Mouse (Mus musculus): Measurements from ENCODE around the gene Rpl18a.

The Rpl18a gene

DNA sequence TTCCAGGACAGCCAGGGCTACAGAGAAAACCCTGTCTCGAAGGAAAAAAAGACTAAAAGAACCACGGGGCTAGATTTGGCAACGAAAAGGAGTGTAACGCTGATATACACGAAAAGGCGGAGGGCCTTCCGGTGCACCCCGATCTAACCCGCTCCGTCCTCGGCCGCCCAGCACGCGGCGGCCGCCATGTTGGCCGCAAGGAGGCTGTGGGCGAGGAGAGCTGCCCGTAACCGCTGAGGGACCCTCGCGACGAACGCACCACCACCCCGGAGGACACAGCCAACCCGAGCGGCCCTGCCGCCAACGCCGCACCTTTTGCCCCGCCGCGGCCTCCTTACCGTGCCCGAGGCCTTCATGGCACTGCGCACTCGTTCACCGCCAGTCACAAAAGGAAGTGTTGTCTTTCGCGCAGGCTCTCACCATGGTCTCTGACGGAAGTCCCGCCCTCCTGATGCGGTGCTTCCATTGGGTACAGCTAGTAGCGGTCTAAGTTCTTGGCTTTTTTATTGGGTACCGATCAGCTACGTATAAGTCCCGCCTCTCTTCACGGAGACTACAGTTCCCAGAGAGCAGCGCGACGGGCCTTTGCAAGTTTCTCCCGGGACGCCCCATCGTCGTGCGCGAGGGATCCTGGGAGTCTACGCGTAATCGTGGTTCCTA lies at the start of gene Rpl18a:
Gene Rpl18a, minus strand, starts transcription at position 392 of the 660 bp plus-strand sequence.
- peak; percentile 93 to 97 for DNase-seq

GRCm38 (mm10) chr8:70943187-70943586 lies 46.0 kb upstream of the Rpl18a start:
- no peak for DNase-seq

DNA sequence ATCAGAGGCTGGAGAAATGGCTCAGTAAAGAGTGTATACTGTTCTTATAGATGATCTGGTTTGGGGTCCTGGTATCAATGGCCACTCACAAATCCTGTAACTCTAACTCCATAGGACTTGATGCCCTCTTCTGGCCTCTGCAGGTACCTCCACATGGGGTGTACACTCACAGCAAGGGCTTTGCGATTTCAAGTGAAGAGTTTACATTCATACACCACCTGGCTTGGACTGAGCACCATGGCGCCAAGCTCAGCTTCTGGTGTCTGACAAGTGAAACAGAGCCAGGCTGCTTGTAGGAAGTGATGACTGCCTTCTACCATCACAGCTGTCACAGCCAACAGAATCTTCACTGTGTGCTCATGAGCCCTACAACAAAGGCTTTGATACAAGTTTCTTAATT lies 44.3 kb upstream of the Rpl18a start:
- DNase-seq, result no peak

- DNase-seq, result no peak
These were observed 40.0 kb upstream of the Rpl18a start for GRCm38 (mm10) chr8:70937200-70937599.

DNA sequence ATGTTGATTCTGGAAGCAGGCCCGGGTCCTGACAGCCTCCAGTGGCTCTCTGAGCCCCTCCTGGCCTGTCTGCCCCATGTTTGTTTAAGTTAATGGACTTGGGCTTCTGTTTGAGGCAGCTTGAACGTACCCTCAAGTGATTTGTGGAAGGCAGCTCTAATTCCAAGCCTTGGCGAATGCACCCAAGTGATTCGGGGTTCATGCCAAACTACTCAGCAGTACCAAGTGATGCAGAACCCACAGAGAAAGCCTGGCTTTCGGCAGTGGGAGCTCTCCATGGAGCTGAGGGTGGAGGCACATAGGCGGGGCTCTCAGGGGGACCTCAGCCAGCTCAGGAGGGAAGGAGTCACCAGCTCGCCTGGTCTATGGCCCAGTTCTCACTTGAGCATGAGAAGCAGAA lies 37.6 kb upstream of the Rpl18a start:
- no peak for DNase-seq

DNA sequence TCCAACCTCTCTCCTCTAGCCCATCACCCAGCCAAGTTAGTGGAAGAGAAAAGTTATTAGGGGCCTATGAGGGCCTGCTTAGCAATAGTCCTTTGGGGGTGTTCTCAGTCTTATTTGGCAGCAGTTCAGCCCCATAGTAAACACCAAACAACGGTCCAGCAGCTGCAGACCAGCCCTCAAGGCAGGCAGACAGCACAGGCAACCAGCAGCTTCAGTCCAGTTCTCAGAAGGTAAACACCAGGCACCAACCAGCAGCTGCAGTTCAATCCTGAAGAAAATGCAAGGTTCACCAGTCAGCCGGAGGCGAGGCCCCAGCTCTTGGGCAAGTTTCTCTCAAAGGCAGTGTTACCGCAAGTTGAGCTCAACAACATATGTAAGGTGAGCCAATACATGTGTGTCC lies 35.8 kb upstream of the Rpl18a start:
- no peak for DNase-seq

- no peak for DNase-seq
These were observed 34.5 kb upstream of the Rpl18a start for GRCm38 (mm10) chr8:70931731-70932130.

DNA sequence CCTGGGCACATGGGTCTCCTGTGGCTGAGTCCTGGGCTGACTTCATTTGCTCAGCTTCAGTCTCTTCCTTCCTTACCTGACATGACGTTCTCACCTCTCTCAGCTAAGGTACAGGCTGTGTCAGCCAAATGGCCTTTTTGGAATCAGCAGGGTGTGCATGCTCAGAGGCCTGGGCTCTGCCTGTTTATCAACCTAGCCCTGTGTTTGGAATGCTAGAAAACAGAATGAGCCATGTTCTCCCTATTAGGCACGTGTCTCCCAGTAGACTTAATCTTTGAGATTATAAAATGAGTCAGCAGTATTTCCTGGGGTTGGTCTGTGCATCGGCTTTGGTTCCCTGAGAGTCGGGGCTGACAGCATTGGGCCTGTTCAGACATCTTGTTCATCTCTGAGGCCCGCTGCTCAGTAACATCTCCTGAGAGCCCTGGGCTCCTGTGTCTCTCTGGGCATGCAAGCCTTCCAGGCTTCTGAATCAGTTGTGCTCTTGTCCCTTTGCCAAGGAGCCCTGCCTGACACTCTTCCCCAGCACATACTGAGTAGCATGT lies 31.6 kb upstream of the Rpl18a start:
- no peak for DNase-seq

DNA sequence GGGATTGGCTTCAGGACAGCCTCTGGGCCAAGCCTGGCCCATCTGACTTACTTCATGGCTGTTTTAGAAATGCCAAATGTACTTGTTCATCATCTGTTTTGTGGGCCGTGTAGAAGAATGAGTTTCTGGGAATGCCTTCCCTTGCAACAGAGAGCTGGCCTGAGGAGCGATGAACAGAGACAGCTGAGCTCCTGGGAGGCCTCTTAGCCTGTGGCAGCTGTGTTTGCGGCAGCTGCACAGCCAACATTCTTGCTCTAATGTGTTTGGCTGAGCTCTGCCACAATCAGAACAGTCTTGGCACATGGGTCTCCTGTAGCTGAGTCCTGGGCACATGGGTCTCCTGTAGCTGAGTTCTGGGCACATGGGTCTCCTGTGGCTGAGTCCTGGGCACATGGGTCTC lies 30.9 kb upstream of the Rpl18a start:
- no peak for DNase-seq

GRCm38 (mm10) chr8:70926396-70926795 lies 29.2 kb upstream of the Rpl18a start:
- no peak for DNase-seq

DNA sequence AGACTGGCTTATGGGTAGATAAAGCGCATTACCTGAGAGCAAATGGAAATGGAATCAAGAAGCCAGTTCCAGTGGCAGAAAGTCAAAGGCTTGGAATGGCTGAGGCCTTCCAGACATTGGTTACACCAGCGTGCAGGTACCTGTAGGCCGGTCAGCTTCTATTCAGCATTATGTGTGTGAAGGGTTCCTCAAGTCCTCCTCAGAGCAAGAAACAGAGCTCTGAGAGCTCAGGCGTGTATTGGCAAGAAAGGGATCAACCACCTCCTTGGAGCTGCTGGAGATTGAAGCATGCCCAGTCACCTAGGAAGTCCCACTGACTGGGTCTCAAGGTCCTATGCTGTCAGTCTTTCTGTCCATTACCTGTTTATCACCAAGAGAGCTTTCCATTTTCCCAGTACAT lies 28.5 kb upstream of the Rpl18a start:
- no peak for DNase-seq

DNA sequence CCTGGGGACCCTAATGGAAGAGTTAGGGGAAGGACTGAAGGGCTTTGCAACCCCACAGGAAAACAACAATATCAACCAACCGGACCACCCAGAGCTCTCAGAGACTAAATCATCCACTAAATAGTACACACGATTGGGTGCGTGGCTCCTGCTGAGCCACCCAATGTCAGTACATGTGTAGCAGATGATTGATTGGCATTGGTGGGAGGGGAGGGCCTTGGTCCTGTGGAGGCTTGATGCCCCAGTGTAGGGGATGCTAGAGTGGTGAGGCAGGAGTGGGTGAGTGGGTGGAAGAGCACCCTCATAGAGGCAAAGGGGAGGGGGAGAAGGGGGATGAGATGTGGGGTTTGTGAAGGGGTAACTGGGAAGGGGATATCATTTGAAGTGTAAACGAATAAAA lies 26.9 kb upstream of the Rpl18a start:
- DNase-seq, result no peak

- DNase-seq, result no peak
These were observed 23.1 kb upstream of the Rpl18a start for GRCm38 (mm10) chr8:70920049-70920922.

DNA sequence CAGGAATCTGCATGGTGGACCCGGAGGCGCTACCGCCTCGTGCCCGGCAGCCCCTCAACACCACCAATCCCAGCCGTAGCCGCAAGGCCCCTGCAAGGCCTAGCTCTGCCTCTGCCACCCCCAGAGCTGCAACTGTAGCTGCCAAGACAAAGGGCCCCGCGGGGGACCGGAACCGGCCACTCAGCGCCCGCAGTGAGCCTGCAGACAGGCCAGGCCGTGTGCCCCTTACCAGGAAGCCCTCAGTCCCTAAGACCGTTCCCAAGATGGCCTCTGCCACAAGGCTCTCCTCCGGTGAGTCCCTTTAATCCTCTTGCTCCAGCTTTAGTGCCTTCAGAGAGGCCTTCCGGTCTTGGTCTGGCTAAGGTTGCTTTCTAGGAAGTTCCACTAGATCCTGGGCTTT lies 17.5 kb upstream of the Rpl18a start:
- DNase-seq, result no peak

GRCm38 (mm10) chr8:70913523-70913922 lies 16.3 kb upstream of the Rpl18a start:
- no peak for DNase-seq

GRCm38 (mm10) chr8:70912955-70913354 lies 15.7 kb upstream of the Rpl18a start:
- DNase-seq, result no peak

GRCm38 (mm10) chr8:70911596-70911995 lies 14.4 kb upstream of the Rpl18a start:
- DNase-seq, result no peak

GRCm38 (mm10) chr8:70907518-70907917 lies 10.3 kb upstream of the Rpl18a start:
- no peak for DNase-seq

DNA sequence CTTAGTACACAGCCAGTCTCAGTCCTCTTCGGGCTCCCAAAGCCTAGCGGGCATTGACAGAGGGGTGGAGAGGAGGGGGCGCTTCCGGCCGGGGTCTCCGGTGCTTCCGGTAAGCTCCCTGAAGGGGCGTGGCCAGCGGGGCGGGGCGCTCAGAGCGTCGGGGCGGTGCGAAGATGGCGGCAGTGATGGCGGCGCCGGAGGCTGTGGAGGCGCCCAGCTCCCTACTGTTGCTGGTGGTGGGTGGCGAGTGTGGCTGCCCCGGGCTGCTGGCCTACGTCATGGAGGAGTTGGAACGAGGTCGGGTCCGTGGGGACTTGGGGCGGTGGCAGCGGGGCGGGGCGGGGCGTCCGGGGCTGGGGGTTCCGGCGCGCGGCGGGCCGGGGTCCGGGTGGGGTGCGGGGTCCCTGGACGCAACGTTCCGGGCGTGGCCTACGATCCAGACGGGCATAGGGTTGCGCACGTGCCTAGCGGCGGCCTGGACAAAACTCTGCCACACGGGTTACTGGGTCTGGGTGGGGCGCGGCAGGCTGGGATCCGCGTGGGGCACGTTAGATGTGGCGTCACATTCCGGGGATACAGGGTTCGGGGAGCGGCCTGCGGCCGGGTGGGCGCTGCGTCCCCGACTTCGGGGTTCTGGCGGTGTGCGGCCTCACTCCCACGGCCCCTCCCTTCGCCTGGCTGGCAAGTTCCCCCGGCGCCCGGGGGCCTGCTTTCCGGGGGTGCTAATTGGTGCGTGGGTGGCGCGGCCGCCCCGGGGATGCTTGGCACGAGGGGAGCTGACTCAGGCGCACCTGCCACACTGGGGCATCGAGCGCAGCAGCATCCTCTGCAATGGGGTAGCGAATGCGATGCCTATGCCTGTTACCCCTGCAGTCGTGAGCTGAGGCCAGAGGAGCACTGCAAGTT lies 8.9 kb upstream of the Rpl18a start, which contains the start of gene Map1s:
Gene Map1s, plus strand, starts transcription at position 102 of the 906 bp plus-strand sequence.
- peak; percentile 77 to 79 for DNase-seq

DNA sequence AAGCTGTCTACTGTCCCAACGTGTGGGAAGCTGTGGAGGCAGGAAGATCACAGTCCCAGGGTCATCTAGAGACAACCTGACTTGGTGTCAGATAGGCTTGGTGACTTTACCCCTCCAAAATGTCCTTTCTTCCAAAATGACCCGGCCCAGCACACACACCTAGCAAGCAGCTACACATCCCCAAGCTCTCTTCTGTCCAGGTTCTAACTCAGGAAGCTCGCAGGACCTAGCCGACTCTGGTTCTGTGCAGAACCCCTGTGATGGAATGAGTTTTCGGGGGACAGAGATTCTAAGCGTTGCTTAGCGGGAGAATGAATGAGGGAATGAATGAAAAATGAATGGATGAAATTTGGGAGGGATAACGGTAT lies 8.2 kb upstream of the Rpl18a start:
- DNase-seq, result no peak

DNA sequence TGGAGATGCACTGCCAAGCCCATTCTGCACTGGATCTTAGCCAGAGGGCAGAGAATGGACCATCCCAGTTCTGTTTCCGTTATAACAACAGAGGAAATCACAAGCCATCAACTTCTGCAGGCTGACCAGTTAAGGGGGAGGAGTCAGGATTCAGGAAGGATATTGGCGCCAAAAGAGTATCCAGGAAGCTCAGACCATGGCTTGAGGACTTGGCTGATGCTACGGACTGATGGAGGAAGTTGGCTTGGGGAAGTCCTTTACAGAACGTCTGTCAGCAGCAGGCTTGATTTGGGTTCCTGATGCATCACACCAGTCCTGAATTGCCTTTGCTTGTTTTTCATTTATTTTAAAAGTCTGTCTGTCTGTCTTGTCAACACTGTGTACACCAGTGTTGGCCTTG lies 7.3 kb upstream of the Rpl18a start:
- DNase-seq, result no peak

DNA sequence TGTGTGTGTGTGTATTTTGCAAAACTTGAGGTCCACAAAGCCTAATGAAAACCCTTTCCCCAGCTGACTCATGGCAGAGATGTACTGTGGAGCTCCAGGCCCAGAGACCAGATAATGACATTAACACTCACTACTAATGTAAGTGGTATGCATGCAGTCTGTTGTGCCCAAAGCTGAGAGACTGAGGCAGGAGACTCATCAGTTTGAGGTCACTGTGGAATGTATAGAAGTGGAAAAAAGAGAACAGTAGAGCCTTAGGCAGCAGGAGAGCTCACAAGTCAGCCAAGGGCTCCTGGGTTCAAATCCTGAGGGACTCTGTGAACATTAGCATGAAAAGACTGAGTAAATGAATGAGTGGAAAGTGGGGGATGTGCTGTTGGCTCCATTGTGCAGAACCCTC lies 6.4 kb upstream of the Rpl18a start:
- DNase-seq, result no peak

GRCm38 (mm10) chr8:70903112-70903511 lies 5.9 kb upstream of the Rpl18a start:
- DNase-seq, result no peak

Data from thymus, adult 18-20 months (tissue).